Mouse (Mus musculus) adrenal gland, adult 18-20 months (tissue): ENCODE measurements at regions not wholly inside any gene's neighbourhood (a gene's known extent, or its start where the extent isn't known, plus 50 kb on each side); places are given as distances from the start of the nearest gene placed in this dataset.
"Not testable (repeated sequence)": the region's sequence is repeated elsewhere in the genome, so short reads cannot be mapped to it uniquely, and the experiment has no call there.

Experiments used
- DNase-seq, 2 experiments: peaks; one replicate each; pipeline ENCODE4 v3.0.0; 2021 to 2022; ENCODE audit warnings: low spot score in 2 of 2

DNA sequence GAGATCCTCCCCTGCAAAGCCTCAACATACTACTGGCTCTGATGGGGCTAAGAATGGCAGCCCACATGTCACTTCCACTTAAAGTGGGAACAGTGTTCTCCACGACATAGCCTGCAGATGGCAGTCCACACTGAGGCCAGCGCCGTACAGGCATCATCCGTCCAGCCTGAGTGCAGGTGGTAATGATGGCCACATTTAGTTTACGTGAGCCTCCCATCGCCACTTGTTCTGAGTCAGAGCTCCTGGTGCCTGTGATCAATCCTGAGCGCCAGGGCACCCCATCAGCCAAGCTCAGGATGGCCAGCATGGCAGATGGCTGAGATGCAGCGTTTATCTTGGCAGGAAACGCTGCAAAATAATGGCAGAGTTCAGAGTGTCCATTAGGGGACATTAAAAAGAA is 159.6 kb downstream of the Adgrd1 start:
- no peak for DNase-seq

- no peak for DNase-seq
Observed at GRCm38 (mm10) chr5:129257206-129257605, 160.7 kb downstream of the Adgrd1 start.

DNA sequence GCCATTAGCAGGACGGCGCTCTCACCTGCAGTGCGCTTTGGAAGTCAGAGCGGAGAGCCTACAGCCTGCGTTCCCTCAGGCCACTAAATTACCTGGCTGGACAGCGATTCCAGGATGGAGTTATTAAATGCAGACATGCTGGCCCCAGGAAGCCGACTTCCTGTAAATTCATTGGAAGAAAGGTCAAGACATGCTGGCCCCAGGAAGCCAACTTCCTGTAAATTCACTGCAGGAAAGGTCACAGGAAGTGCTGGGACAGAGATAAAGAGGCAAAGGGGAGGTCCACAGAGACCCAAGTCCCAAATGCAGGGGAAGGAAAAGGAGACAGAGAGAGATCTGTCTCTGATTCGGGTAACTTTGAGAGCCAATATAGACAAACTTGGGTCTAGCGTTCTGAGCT is 164.1 kb downstream of the Adgrd1 start:
- no peak for DNase-seq

GRCm38 (mm10) chr5:129263118-129263517 is 166.6 kb downstream of the Adgrd1 start:
- DNase-seq = no peak

- no peak for DNase-seq
Observed at GRCm38 (mm10) chr5:129264363-129264762, 167.8 kb downstream of the Adgrd1 start.

DNA sequence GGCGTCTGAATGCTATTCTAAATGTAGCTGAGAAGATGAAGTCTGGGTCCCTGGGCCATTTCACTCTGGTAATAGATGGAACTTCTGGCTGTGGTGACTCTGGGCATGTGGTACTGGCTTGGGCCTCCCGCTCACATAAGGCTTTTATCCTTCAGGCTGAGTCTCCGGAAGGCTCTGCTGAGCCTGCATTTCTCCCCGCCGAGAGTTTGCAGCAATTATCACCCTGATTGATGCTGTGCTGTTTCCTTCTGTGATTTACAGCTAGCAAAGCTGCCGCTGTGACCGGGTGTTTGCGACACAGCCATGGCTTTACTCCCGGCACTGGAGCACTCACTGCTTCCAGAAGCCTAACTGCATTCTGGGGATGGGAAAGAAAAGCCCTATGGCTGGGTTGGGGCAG is 171.9 kb downstream of the Adgrd1 start:
- no peak for DNase-seq

DNA sequence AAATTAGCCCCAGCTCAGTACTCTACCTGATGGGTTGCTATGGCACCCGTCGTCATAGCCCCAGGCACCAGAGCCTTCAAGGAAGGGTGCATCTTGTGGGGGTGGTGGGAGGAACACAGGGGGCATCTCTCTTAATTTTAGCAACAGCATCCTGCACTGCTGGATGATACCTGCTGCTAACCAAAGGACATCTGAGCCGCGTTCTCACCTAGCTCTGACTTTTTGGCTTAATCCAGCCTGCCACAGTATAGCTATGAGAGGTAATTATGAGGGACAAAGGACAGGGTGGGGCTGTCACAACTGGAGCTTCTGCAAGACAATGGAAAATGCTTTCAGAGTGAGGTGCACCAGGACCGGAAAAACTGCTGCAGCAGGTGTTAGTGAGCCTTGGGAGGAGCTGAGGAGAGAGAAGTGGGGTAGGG is 173.5 kb downstream of the Adgrd1 start:
- no peak for DNase-seq

DNA sequence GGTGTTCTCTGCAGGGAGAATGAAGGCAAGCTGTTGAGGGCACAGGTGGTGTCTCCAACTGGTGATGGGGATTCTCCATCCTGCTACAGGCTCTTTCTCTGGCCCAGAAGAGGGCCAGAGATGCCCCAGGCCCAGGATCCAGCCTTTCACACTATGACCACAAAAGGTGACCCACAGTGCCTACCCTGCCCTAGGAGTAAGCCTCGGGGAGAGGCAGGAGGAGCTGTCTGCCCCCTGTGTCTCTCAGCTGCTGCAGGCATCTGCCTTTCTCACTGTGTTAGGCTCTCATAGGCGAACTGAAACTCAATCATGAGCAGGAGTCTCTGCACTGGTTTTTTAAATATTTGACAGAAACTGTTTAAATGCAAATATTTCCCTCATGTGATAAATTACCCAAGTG is 184.9 kb downstream of the Adgrd1 start:
- no peak for DNase-seq

DNA sequence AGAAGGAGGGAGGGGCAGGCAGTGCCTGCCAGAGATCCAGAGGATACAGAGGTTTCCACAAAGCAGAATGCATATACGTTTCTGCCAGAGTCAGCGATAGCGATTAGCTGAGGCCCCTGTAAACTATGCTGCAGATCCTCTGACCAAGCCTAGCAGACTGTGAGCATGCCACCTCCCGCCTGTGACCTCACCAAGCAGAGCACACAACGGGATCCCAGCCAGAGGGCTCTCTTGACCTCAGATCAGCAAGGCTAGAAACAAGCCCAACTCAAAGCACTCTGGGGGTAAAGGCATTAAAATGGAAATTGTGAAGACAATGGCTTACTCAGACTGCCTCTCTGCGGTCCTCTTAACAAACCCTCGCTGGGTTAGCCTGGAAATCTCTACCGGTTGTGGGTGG is 185.6 kb downstream of the Adgrd1 start:
- no peak for DNase-seq

- DNase-seq = no peak
Observed at GRCm38 (mm10) chr5:129282826-129283225, 186.3 kb downstream of the Adgrd1 start.

- DNase-seq = no peak
Observed at GRCm38 (mm10) chr5:129287481-129287880, 190.9 kb downstream of the Adgrd1 start.

GRCm38 (mm10) chr5:129292821-129293220 is 196.3 kb downstream of the Adgrd1 start:
- DNase-seq = not testable (repeated sequence)

GRCm38 (mm10) chr5:129294861-129295542 is 198.5 kb downstream of the Adgrd1 start:
- not testable (repeated sequence) for DNase-seq

DNA sequence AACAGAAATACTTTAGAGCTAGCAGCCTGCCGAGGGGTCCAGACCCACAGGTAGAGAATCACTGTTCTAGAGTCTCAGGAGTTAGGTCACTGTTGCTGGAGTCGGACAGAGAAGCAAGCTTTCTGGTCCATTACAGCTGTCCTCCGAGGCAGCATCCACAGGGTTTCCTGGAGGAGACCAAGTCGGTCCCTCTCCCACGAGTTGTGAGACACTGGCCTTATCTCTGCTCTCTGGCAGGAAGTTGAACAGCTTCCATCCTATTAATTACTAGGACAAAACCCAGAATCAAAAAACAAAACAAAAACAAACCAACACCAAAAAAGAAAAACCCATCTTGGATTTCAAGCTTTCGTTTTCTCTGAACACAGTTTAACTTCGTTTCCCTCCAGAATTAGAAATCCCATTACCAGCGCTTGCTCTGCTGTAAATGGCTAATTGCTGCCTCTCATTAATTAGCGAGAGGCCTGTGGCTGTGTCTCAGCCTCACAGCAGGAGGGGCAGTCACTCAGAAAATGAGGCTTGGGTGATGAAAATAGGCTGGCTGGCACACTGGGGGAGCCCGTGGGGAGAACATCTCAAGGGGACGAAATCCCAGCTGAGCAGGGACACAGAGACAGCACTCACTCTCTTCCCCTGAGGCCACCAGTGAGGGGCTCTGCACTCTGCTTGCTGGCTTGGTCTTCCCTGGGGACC is 201.3 kb downstream of the Adgrd1 start:
- no peak for DNase-seq

DNA sequence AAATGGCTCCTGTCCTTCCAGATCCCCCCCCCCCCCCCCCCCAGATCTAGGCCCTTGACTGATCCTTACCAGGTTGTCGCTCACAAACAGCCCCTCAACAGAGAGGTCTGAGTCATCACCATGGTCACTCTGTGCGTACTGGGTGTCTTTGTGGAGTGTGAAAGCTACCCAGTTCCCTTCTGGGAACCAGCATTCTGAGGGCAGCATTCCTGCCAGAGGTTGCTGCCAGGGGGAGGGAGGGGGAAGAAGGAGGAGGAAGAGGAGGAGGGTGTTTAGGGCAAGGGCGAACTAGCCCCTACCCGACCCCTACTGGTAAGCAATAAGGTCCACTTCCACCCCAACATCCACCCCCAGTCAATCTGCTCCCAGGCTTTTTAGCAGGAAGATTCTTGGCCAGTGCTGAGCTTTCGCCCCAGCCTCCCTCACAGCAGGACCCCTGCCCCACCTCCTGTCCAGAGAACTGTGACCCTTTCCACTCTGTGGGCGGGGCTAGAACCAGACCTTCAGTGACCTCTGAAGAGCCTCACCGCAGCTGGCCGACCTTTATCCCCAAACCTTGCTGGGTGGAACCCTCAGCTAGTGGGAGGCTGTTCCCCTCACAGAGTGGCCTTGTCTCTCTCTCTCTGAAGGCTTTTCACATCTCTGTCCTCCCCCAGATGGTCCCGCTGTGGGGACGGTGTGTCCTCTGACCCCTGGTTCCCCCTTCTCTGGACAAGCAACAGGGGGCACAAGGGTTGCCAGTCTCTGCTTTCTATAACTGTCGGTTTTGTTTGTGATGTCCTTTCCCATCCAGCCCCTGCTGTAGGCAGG is 202.2 kb upstream of the Sfswap start:
- no peak for DNase-seq

- no peak for DNase-seq
Observed at GRCm38 (mm10) chr5:129299456-129299765, 201.6 kb upstream of the Sfswap start.

DNA sequence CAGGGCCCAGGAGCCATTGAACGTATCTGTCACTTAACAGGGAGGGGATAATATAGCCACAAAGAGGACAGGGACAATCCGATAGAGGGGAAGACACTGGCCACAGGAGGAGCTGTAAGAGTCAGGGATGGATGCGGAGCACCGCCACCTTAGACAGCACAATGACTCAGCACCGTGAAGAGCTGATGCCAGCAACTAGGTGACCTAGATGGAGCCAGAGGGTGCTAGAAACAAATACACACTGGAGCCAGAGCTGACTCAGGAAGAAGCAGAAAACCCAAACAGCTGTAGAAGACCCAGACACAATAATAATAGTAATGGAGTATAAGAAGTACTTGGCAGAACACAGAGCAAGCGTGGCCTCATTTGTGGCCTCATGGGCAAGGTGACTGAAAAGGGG is 200.6 kb upstream of the Sfswap start:
- no peak for DNase-seq

- DNase-seq = no peak
Observed at GRCm38 (mm10) chr5:129315626-129316025, 185.4 kb upstream of the Sfswap start.

GRCm38 (mm10) chr5:129331094-129331523 is 169.9 kb upstream of the Sfswap start:
- no peak for DNase-seq

GRCm38 (mm10) chr5:129332014-129332413 is 169.0 kb upstream of the Sfswap start:
- no peak for DNase-seq

DNA sequence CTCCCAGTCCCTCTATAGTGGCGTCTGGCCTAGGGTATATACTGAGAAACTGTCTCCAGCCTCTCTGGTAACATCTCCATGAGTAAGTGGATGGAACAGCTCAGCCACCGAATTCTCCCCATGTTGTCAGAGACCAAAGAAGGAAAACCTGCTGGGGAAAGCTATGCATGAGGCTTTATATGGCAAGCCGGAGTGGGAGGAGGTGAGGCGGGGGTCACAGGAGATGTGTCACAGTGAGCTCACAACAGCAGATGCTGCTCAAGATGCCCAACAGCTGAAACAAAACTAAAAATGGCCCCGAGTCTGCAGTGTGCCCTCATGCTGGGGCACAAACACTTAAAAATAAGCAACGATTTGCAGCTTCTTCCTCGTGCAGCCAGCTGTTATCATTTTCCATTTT is 162.5 kb upstream of the Sfswap start:
- DNase-seq = no peak

DNA sequence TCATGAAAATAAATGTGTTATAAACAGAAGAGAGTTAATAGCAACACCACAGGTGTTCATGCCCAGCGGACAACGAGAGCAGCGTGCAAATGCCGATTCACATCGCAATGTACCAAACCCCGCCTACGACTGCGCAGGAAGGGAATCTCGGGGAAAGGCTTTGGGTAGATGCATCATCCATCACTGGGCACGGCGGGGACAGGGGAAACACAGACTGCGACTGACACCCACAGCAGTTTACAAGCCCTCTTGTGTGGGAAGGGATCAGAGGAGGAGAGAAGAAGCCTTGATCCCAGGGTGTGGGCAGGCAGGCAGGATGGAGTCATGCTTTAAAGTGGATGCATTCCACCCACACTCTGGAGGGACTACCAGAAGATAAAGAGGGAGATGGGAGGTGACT is 157.0 kb upstream of the Sfswap start:
- no peak for DNase-seq
